Mouse (Mus musculus): ENCODE results near the gene Mettl7a1.
A peak's percentile ranks its signal among the peaks of the same experiment; 100 is the strongest.
"Not testable (repeated sequence)": the region's sequence is repeated elsewhere in the genome, so short reads cannot be mapped to it uniquely, and the experiment has no call there.

The Mettl7a1 gene

DNA sequence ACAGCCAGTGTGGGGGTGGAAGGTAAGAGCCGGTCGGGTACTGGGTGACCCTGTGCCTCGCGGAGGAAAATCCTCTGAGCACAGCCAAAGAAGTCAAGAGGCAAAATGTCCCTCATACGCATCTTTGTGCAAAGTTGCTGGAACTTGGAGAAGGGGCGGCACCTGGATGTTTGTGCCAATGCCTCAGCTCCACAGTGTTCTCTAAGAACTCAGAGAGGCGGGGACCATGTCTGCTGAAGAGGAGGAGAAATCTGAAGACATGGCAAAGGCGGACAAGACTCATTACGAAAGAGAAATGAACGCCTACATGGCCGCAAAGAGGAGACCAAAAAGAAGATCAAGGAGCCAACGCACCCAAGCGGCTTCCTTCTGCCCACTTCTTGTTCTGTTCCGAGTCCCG, 2.4 kb upstream of the Mettl7a1 start:
- no peak for DNase-seq

DNA sequence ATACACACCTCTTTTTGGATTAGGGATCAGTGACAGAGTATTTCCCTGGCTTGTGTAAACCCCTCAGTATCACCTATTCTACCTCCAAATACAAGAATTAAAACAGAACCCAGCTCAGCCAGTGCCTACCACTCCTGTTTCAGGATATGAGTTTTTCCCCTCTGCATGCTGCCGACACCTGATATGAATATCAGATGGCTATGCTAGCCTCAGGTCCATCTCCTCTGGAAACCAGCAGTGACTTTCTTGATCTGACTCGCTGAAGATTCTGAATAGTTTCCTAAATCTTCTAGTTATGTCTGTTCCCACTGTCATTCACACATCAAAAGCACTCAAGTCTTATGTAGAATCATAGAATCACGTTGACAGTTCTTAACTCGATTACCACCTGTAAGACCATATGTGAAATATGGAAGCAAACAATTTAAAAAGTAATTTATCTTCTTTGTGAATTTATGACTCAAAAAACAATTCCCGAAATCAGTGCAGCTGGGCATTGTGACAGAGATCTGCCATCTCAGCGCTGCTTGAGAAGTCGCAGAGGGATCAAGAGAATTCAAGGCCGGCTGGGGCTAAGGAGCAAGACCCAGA, 417 bp upstream of the Mettl7a1 start:
- DNase-seq: no peak

DNA sequence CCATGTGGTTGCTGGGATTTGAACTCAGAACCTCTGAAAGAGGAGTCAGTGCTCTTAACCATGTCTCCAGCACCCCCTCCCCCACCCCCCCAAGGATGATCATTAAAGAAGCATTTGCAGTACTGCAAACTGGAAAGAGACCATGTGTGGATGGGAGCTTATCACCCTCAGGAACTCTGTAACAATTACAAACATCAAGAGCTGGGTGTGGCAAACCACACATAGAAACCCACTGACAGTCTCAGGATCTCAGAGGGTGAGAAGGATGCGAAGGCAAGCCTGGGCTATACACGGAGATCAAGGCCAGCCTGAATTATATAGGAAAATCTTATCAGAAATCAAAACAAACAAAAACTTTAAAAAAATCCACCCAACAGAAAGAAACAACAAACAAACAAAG, 2.3 kb downstream of the Mettl7a1 start:
- no peak for DNase-seq

DNA sequence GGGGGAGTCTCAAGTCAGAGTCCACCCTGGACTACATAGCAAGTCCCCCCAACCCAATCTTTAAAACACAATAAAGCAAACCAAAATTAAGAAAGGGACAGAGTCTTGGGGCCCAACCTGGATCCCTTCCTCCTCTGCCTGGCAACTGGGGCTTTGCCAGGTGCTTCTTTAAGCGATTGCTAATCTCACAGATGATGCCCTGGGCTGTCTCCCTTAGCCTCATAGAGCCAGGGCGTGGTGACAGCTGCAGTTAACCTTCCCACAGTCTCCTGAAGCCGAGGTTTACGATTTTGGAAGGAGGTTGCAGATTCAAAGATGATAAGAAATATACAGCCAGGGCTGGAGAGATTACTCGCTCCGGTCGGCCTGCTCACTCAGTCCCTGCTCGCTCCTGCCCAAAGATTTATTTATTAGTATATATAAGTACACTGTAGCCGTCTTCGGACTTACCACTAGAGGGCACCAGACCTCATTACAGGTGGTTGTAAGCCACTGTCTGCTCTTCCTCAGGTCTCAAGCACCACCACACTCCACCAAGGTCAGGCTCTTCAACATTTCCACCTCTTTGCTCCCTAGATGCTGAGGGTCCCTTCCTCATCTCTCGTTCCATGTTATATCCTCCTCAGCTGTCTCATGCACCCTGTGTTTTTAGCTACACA, 3.6 kb downstream of the Mettl7a1 start:
- DNase-seq: peak; percentile 62

DNA sequence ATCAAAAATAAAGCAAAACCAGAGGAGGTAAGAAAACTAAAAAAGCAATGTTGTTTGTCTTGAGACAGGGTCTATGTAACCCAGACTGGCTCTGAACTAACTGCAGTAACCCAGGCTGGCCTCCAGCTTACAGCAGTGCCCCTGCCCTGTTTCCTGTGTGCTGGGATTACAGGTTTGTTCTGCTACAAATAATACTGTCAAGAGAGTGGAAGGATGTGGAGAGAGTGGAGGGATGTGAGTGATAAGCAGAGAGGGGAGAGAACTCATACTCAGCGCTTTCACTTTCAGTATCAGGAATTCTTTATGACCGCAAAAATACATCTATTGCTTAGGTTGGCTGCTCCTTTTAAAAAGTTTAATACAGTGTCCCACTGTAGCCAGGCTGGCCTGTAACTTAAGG, 8.4 kb downstream of the Mettl7a1 start:
- no peak for DNase-seq

DNA sequence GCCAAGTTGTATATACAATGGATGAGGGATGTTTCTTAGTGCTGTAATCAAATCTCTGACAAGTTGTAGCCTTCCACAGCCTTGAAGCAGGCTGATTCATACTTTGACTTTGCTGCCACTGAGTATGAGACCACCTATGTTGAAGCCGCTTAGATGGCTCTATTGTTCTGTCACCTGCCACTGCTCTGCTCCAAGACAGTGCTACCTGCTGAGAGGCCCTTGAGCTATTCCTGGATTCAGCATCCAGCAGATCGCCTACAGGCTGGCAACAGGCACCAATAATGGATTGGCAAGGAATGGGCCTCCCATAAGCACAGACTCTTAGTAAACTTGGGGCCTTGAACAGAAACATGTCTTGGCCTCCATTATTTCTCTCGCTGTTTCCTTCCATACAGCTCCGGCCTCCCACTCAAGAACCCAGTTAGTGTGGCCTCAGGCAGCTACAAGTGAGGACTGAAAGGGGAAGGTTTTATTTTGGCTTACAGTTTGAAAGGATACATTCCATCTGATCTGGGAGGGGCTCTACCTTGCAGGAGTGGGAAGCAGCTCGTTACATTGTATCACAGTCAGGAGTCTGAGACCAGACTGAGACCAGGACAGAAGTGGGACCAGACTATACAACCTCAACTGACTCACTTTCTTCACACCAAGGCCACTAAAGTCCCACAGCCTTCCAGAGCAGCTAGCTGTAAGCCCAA, 10.7 kb downstream of the Mettl7a1 start:
- DNase-seq: no peak

DNA sequence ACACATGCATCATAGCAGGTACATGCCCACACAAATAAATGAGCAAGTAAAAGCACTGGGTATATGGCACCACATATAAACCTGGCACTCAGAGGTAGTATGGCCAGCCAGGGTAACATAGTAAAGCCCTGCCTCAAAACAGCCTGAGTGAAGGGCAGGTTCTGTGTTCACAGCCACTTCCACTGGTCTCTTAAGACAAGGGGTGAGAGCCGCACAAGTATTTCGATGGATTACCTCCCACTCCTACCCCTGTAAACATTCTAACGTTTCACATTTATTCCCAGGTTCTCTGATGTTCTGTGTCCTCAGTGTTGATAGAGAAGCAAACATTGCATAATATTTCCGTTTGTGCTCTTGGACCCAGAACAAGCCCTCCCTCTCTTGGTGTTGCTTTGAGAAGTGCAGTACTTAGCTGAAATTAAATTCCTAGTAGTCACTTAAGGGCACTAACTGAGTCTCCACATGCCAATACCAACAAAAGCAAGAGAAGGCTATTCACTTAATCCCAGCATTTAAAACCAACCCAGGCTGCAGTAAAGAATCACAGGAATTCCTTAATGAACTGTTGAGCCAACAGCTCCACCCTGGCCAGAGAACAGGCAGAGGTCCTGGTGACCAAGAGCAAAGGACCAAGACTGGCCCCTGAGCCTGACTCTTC, 14.2 kb downstream of the Mettl7a1 start:
- not testable (repeated sequence) for DNase-seq

DNA sequence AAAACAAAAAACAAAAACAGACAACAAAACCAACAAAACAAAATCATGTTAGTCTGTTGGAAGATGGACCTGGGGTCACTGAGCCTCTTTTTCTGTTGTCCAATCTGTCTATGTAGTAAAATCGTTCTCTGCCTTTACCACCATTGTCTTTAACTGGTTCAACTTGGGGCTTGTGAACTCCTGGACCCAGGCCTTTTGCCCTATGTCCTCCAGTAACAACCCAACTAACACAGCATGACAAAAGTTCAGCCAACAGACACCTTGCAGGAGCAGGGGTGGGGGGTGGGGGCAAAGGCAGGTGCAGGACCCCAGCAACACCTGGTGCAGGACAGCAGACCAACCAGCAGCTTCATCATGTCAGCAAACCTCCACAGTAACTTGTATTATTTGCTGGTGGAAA, 15.9 kb downstream of the Mettl7a1 start:
- no peak for DNase-seq

DNA sequence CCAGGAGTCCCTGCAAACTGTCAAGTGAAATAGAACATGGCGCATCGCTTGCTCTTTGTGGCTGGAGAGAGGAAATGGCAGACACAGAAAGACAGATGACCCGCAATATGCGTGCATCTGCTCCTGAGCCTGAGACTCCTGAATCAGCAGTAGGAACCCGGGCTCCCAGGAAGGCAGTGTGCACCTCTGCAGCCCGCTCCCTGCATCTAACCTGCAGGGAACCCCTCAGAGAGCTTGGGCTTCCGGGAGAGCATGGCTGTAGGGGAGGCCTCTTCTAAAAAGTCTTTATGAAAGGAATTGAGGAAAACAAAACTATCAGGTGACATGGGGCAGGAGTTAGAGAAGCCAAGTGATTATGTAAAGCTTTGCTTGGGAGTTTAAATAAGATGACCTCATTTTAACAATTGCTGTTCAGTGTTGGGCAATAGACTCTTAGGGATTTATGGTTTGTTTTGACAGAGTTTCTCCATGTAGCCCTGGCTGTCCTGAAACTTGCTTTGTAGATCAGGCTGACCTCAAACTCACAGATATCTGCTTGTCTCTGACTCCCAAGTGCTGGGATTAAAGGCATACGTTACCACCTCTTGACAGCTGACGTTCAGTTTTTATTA, 16.5 kb downstream of the Mettl7a1 start:
- DNase-seq: no peak

DNA sequence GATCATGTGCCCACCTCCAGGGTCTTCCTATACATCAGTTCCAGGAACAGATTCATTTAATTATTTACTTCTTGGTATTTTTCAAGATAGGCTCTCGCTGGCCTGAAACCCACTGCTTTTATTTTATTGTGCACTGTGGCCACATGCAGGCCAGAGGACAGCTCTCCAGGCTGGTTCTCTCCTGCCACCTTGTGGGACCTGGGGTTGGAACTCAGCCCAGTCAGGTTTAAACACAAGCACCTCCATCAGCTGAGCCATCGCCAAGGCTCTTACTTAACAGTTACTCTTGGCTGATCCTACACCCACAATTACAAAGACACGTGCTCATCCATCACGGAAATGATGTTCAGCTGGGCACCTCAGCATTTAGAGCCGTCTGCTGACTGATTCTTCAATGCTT, 17.2 kb downstream of the Mettl7a1 start:
- peak; percentile 24 for DNase-seq

DNA sequence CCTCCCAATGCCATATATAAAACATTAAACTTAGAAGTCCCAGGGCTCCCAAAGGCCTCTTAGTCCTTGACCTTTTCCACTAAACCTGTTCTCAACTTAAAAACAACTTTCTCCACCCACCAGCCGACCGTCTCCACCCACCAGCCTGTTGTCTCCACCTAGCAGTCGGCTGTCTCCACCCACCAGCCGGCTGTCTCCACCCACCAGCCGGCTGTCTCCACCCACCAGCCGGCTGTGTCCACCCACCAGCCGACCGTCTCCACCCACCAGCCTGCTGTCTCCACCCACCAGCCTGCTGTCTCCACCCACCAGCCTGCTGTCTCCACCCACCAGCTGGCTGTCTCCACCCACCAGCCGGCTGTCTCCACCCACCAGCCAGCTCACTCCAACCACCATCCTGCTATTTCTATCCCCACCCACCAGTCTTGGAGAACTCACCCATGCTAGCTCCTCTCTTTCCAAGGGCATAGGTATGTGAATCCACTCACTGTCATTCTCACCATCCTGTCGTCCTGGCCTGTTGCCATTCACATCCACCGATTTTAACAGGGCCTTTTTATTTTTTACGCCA, 20.2 kb downstream of the Mettl7a1 start:
- DNase-seq: no peak

DNA sequence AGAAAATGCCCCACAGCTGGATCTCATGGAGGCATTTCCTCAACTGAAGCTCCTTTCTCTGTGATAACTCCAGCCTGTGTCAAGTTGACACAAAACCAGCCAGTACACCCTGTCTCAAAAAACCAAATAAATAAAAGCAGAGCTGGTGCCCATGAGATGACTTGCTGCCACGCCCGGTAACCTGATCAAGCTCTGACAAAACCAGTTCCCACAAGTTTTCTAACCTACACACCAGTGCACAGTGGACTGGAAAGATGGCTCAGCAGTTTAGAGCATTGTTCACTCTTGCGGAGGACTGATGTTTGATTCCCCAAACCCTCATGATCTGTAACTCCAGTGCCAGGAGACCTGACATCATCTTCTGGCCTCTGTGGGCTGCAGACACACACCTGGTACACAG, 21.3 kb downstream of the Mettl7a1 start:
- DNase-seq: no peak

DNA sequence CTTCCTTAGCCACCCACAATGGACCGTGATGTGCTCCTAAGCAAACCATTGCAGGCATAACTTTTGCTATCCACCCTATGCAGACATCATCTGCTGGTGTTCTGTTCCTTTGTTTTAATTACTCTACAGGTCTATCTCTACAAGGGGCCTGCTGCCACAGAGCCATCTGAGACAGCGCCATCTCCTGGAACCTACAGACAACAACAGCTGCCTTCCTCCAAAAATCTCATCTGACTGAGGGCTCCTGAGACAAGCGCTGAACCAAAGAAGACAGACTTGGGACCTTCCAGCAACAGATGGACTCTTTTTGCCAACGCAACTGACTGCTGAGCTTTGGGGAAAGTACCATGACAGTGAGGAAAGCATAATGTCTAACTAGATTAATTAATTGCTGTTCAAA, 24.1 kb downstream of the Mettl7a1 start:
- DNase-seq: not testable (repeated sequence)

DNA sequence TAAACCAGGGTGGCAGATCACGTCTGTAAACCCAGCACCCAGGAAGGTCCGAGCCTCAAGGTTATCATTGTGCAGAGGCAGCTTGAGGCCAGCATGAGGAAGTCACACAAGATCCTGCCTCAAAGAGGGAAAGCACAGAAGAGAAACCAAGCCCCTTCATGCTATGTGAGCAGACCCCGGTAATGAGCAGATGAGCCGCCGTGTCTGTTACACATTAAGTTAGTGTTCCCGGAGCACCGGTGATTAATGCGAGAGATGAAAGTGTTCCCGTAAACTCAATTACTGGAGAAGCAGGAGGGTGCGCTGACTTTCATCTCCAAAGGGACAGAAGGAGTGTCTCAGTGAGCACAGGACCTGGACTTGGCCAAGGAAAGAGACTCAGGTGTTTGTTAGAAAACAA, 25.4 kb downstream of the Mettl7a1 start:
- DNase-seq: not testable (repeated sequence)

DNA sequence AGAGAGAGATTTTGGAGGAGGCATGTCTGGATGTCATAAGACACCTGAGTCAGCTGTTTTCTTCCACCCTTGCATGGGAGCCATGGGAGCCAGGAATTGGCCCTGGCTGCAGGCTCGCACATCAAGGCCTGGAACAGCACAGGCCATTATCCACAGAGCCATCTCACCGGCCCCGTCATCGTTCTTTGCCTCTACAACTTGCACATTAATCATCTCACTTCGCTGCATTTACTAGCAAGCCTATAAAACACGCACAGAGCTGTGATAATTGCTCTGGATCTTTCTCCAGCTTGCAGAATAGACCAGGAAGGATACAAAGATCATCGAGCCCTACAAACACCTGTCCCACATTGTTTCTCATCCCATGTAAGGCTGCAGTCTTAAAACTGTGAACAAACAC, 26.8 kb downstream of the Mettl7a1 start:
- no peak for DNase-seq

DNA sequence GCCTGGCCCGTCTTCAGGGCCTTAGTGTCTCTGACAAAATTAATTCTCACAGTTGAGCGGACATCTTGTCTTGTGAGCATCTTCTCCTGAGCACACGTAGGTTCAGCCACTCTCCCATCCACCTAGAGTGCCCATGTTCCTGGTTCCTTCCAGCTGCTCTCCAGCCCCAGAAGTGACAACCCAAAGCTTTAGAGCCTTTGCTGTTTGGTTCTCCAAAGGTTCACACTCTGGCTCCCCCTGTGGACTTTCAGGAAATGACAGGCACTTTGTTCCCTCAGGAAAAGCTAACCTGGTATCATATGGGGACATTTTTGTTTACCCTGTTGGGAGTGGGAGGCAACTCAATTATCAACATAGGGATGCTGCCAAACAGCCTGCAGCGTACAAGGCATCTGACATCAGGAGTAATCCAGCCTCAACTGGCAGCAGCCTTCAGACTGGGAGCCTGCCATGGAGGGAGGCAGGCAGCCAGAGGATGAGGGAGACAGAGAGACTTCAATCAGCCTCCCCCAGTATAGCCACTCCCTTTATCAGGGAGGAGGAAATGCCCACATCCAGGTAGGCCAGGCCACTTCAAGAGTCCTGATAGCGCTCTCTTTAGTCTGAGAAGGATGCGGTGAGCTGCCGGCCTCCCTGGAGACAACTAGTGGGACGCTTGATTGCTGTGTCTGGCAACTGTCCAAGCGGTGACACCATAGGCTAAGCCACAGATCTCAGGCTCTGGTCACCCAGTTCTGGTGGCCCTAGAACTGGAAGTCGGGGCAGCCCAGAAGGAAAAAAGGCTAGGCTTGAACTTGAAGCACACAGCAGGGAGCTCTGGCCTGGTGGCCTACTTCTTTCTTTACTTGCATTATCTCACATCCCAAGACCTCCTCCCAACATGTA, 28.4 kb downstream of the Mettl7a1 start:
- DNase-seq: not testable (repeated sequence)

DNA sequence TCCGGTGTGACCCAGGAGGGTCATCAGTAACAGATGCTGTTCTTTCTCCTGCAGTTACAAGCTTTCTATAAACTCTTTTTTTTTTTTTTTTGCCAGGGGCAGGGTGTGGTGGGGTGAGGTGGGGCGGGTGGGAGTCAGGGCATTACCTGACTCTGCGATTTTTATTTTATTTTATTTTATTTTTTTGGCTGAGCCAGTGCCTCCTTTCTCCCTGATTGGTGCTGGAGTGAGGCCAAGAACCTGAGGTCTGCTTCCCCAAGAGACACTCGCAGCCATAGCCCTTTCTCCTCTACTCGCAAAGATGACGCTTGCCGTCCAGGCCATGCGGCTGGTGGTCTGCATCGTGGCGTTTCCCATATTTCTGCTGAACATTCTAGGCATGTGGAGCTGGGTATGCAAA, 30.7 kb downstream of the Mettl7a1 start, which contains the start of gene Mettl7a3:
Gene Mettl7a3, plus strand, starts transcription at position 301 of the 400 bp plus-strand sequence.
- no peak for DNase-seq

DNA sequence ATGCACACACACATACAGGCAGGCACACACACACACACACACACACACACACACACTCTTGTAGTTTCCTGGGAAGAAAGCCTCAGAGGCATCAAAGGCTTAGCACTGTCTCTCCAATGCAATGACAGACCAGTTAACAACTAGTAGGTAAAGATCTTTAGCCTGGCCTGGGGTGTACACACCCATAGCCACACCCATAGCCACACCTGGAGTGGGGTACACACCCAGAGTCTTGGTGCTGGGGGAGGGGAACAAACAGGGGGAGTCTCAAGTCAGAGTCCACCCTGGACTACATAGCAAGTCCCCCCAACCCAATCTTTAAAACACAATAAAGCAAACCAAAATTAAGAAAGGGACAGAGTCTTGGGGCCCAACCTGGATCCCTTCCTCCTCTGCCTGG, 33.4 kb downstream of the Mettl7a1 start:
- DNase-seq: not testable (repeated sequence)

DNA sequence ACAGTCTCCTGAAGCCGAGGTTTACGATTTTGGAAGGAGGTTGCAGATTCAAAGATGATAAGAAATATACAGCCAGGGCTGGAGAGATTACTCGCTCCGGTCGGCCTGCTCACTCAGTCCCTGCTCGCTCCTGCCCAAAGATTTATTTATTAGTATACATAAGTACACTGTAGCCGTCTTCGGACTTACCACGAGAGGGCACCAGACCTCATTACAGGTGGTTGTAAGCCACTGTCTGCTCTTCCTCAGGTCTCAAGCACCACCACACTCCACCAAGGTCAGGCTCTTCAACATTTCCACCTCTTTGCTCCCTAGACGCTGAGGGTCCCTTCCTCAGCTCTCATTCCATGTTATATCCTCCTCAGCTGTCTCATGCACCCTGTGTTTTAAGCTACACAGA, 33.9 kb downstream of the Mettl7a1 start:
- DNase-seq: peak; percentile 54

DNA sequence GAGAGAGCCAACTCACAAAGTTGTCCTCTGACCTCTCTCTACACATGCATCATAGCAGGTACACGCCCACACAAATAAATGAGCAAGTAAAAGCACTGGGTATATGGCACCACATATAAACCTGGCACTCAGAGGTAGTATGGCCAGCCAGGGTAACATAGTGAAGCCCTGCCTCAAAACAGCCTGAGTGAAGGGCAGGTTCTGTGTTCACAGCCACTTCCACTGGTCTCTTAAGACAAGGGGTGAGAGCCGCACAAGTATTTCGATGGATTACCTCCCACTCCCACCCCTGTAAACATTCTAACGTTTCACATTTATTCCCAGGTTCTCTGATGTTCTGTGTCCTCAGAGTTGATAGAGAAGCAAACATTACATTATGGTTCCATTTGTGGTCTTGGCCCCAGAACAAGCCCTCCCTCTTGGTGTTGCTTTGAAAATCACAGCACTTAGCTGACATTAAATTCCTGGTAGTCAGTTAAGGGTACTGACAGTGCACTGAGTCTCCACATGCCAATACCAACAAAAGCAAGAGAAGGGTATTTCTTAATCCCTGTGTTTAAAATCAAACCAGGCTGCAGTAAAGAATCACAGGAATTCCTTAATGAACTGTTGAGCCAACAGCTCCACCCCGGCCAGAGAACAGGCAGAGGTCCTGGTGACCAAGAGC, 37.5 kb downstream of the Mettl7a1 start:
- not testable (repeated sequence) for DNase-seq

DNA sequence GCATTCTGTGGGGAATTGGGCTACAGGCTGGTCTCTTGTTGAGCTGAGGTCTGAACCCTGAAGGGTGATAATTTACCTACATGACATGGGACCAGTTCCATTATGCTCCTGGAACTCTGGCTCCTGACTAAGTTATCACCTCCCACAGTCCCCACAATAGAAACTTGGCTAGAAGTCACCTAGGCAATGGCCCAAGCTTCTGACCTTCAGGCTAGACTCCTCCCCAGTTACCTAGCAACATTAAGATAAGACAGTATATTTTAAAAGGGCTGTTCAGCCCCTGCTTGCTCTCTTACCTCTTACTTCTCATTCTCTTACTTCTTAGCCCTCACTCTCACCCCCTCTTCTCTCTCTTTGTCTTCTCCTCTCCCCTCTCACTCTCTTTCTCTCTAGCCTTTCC, 41.5 kb downstream of the Mettl7a1 start:
- no peak for DNase-seq

Measured in retina, postnatal 1 day (tissue).